Comparison of ENCODE assay signal across 17 mouse cellular contexts in the genomic region with DNA sequence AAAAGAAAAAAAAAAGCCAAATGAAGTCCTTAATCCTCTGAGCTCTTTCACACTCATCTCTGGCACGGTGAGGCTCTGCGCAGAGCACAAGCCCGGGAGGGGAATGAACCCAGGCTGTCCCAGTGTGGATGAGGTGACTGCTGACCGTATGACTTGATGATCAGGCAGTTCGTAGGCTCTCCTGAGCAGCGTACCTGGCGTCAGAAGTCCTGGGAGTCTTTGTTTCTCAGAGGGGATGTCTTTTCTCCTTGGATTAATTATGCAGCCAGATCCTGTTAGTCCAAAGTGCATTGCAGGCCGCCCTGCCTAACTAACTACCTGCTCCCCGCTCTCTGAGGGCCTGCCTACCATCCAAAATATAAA. TPM values are rescaled to one million over a fixed set of nuclear protein-coding genes. Genes with fewer than 3 reads are reported as not detected.
DNase-seq lines count a peak whose midpoint lies in the region; ATAC-seq lines count a peak whose summit lies in the region.
"Had no signal": no experiment of that assay in that cellular context is flagged by ENCODE, and none has a peak within 500 bp of the region (broad histone marks: within the 10 kb centered on the region; RNA-seq: fewer than 3 reads in every experiment).

No protein-coding gene starts in this region.

- peaks cover 11% of the 10 kb centered on the region for H3K4me1 ChIP-seq in forebrain, embryonic 16.5 days (replicated peaks; ENCODE audit: control insufficient read depth, insufficient read depth, low read length)
- no peaks in the 10 kb centered on the region for H3K4me1 ChIP-seq in forebrain, embryonic 11.5 days (replicated peaks; ENCODE audit: control insufficient read depth, insufficient read depth, low read length)
- H3K4me1 ChIP-seq in heart, embryonic 15.5 days (replicated peaks), result peaks cover 20% of the 10 kb centered on the region
- H3K4me1 ChIP-seq: hindbrain, embryonic 13.5 days; liver, embryonic 13.5 days; midbrain, embryonic 12.5 days had no signal

- intact Hi-C loops in heart, postnatal 14 days (cut with DNase I), result loop anchor here (2.0 kb wide), 1 partner anchor 20 kb away; no protein-coding TSS in a partner anchor
- intact Hi-C loops in left cerebral cortex, postnatal 10 days (cut with DNase I), result no loop called here

- no peak overlapping the region for H3K27ac ChIP-seq in forebrain, embryonic 16.5 days (ENCODE audit: low read length)
- no peak overlapping the region for H3K27ac ChIP-seq in forebrain, embryonic 11.5 days (ENCODE audit: low read depth, low read length)
- peak overlapping the region; percentile 72 for H3K27ac ChIP-seq in heart, embryonic 15.5 days
- H3K27ac ChIP-seq: embryonic facial prominence, embryonic 10.5 days; hindbrain, embryonic 13.5 days; liver, embryonic 13.5 days; midbrain, embryonic 12.5 days had no signal

- no peaks in the 10 kb centered on the region for H3K9me3 ChIP-seq in forebrain, embryonic 16.5 days (ENCODE audit: control insufficient read depth, low read length)
- H3K9me3 ChIP-seq in forebrain, embryonic 11.5 days (ENCODE audit: control insufficient read depth, low read length), result no peaks in the 10 kb centered on the region
- no peaks in the 10 kb centered on the region for H3K9me3 ChIP-seq in heart, embryonic 15.5 days (replicated peaks)
- H3K9me3 ChIP-seq: embryonic facial prominence, embryonic 10.5 days; hindbrain, embryonic 13.5 days; liver, embryonic 13.5 days; midbrain, embryonic 12.5 days had no signal

- H3K9ac ChIP-seq in forebrain, embryonic 16.5 days (replicated peaks; ENCODE audit: low read depth, low read length), result no peak overlapping the region
- no peak overlapping the region for H3K9ac ChIP-seq in forebrain, embryonic 11.5 days (ENCODE audit: low read length)
- H3K9ac ChIP-seq in heart, embryonic 15.5 days, result no peak overlapping the region
- H3K9ac ChIP-seq: hindbrain, embryonic 13.5 days; liver, embryonic 13.5 days; midbrain, embryonic 12.5 days had no signal

- no peak for DNase-seq in forebrain, embryonic 11.5 days (ENCODE audit: low spot score)
- DNase-seq in heart, postnatal 14 days, result no peak
- peak; percentile 65 for DNase-seq in kidney, adult 9 months
- DNase-seq in kidney, postnatal 4 days, result no peak
- DNase-seq in kidney, postnatal 36 days, result peak; percentile 40 to 69
- no peak for DNase-seq in left cerebral cortex, postnatal 10 days (ENCODE audit: extremely low spot score in 1 of 2, low spot score in 2 of 2)
- DNase-seq: cerebellum, adult 11 months; cerebellum, adult 9-11 months; liver, embryonic 13.5 days; lung, adult 2 months; thymus, adult 2 months; thymus, postnatal 4 days had no signal

- no peak overlapping the region for H3K4me2 ChIP-seq in forebrain, embryonic 16.5 days (ENCODE audit: low read length)
- no peak overlapping the region for H3K4me2 ChIP-seq in forebrain, embryonic 11.5 days (ENCODE audit: low read depth, low read length, severe bottlenecking)
- H3K4me2 ChIP-seq in heart, embryonic 15.5 days, result peak overlapping the region; percentile 26; the same call in 1 of the 2 replicates
- H3K4me2 ChIP-seq: hindbrain, embryonic 13.5 days; liver, embryonic 13.5 days; midbrain, embryonic 12.5 days had no signal

- H3K27me3 ChIP-seq in forebrain, embryonic 16.5 days (replicated peaks; ENCODE audit: control insufficient read depth, insufficient read depth, low read length), result no peaks in the 10 kb centered on the region
- H3K27me3 ChIP-seq in forebrain, embryonic 11.5 days (ENCODE audit: control insufficient read depth, insufficient read depth, low read length), result no peaks in the 10 kb centered on the region; the same call in 1 of the 2 replicates
- H3K27me3 ChIP-seq in heart, embryonic 15.5 days, result no peaks in the 10 kb centered on the region
- H3K27me3 ChIP-seq: liver, embryonic 13.5 days had no signal

- H3K36me3 ChIP-seq in forebrain, embryonic 16.5 days (ENCODE audit: control insufficient read depth, insufficient read depth), result no peaks in the 10 kb centered on the region
- H3K36me3 ChIP-seq in forebrain, embryonic 11.5 days (ENCODE audit: control insufficient read depth, insufficient read depth, low read length), result no peaks in the 10 kb centered on the region
- H3K36me3 ChIP-seq in heart, embryonic 15.5 days, result no peaks in the 10 kb centered on the region
- H3K36me3 ChIP-seq: embryonic facial prominence, embryonic 10.5 days; hindbrain, embryonic 13.5 days; liver, embryonic 13.5 days; midbrain, embryonic 12.5 days had no signal

- WGBS in forebrain, embryonic 16.5 days, result 49% methylated on average over 9 of the region's 9 CpGs
- 67% methylated on average over 9 of the region's 9 CpGs for WGBS in forebrain, embryonic 11.5 days
- WGBS in heart, embryonic 15.5 days, result 77% methylated on average over 9 of the region's 9 CpGs

- H3K4me3 ChIP-seq in forebrain, embryonic 16.5 days (replicated peaks; ENCODE audit: low read length), result no peak overlapping the region
- no peak overlapping the region for H3K4me3 ChIP-seq in forebrain, embryonic 11.5 days (ENCODE audit: low read depth, low read length)
- no peak overlapping the region for H3K4me3 ChIP-seq in heart, embryonic 15.5 days
- H3K4me3 ChIP-seq: embryonic facial prominence, embryonic 10.5 days; hindbrain, embryonic 13.5 days; liver, embryonic 13.5 days; midbrain, embryonic 12.5 days had no signal

- ATAC-seq in forebrain, embryonic 16.5 days, result peak; percentile 23; the same call in 1 of the 2 replicates
- ATAC-seq in forebrain, embryonic 11.5 days (replicated peaks; ENCODE audit: low FRiP score), result no peak
- no peak for ATAC-seq in heart, embryonic 15.5 days (replicated peaks; ENCODE audit: insufficient number of reproducible peaks, insufficient read depth, low FRiP score, low read depth)

RNA-seq across cellular contexts. Expression of a gene that starts 22.6 kb away (rescaled TPM):
- polyA plus RNA-seq in forebrain, embryonic 16.5 days (2015; fragmentation: Nextera tagmentation; extraction: Ambion mirVana), result 119 and 122 TPM in 2 replicates
- polyA plus RNA-seq in forebrain, embryonic 11.5 days (2014; fragmentation: Nextera tagmentation; extraction: Ambion mirVana), result 157 and 169 TPM in 2 replicates
- 47.3 and 49.1 TPM in 2 replicates for polyA plus RNA-seq in heart, embryonic 15.5 days (2015; fragmentation: Nextera tagmentation; extraction: Ambion mirVana)
- 10 to 100 TPM; 31.7 to 32.6 TPM for total RNA-seq in heart, postnatal 14 days (2021)
- total RNA-seq in left cerebral cortex, postnatal 10 days (2021), result 10 to 100 TPM; 12.1 to 15.7 TPM

Comparison
In these comparisons a context has a peak if more than half of its experiments do, and no peak if none do; other contexts are left out.
1. DNase-seq: peak in kidney, adult 9 months (single experiment) and kidney, postnatal 36 days (2 of 2); none in forebrain, embryonic 11.5 days (single experiment), heart, postnatal 14 days (0 of 2), kidney, postnatal 4 days (0 of 2) and left cerebral cortex, postnatal 10 days (0 of 2).